Mouse (Mus musculus) forebrain, embryonic 12.5 days (tissue): ENCODE results near the gene Crybg3. TPM values are rescaled to one million over a fixed set of nuclear protein-coding genes. Genes with fewer than 3 reads are reported as not detected.

ENCODE experiments used
- ATAC-seq: fragments of 200-750 bp; cut with Nextera tagmentation; 2 replicates; pipeline ENCODE4 v1.8.0; 2017; ENCODE audit warnings: moderate TSS enrichment; ENCODE audit not compliant: low FRiP score
- H3K27ac ChIP-seq: fragments of 300-500 bp; sonication (generic); 2 replicates; pipeline ENCODE4 v1.5.1; 2016; ENCODE audit warnings: mild to moderate bottlenecking
- H3K27me3 ChIP-seq: fragments of 300-500 bp; sonication (generic); 2 replicates; pipeline ENCODE4 v1.6.1; 2016; ENCODE audit warnings: mild to moderate bottlenecking
- H3K36me3 ChIP-seq: fragments of 300-500 bp; sonication (generic); replicated peaks from 2 replicates; pipeline ENCODE4 v1.6.1; 2016; ENCODE audit warnings: mild to moderate bottlenecking
- H3K4me1 ChIP-seq: fragments of 300-500 bp; sonication (generic); 2 replicates; pipeline ENCODE4 v1.6.1; 2016
- H3K4me2 ChIP-seq: fragments of 300-500 bp; sonication (generic); 2 replicates; pipeline ENCODE4 v1.6.1; 2016; ENCODE audit warnings: mild to moderate bottlenecking, moderate library complexity
- H3K4me3 ChIP-seq: fragments of 300-500 bp; sonication (generic); replicated peaks from 2 replicates; pipeline ENCODE4 v1.5.1; 2016; ENCODE audit warnings: mild to moderate bottlenecking
- H3K9ac ChIP-seq: fragments of 300-500 bp; sonication (generic); 2 replicates; pipeline ENCODE4 v1.6.1; 2016; ENCODE audit warnings: mild to moderate bottlenecking
- H3K9me3 ChIP-seq: fragments of 300-500 bp; sonication (generic); 2 replicates; pipeline ENCODE4 v1.6.1; 2016
- WGBS: fragments of 180-500 bp; shearing (Covaris S2); methylation state at CpG from one replicate; pipeline ENCODE4 v1.1.7; 2016; 5-methylcytosine and 5-hydroxymethylcytosine counted together
- polyA plus RNA-seq: library from polyadenylated mRNA; unstranded; fragments of >200 nt; fragmentation: Nextera tagmentation; extraction: Ambion mirVana; gene quantifications from 2 replicates; pipeline ENCODE4 v1.2.1, GENCODE M21; 2016

Gene Crybg3
- polyA plus RNA-seq, 1 experiment from 2014 or later, result 4.9 TPM

- H3K4me3 ChIP-seq, result no peak overlapping the region
These were observed 83.1 kb downstream of the Crybg3 start for GRCm38 (mm10) chr16:59517447-59518219.

GRCm38 (mm10) chr16:59516965-59517364 is 83.8 kb downstream of the Crybg3 start:
- Histone ChIP-seq H3K4me2 (no peak overlapping the region), H3K36me3 (no peaks in the 10 kb centered on the region)

More at GRCm38 (mm10) chr16:59517447-59518219, 83.1 kb downstream of the Crybg3 start:
- H3K9ac ChIP-seq, result no peak overlapping the region
- no peaks in the 10 kb centered on the region for H3K4me1 ChIP-seq
- no peaks in the 10 kb centered on the region for H3K9me3 ChIP-seq
- H3K36me3 ChIP-seq, result no peaks in the 10 kb centered on the region
- ATAC-seq, result no peak
- H3K27me3 ChIP-seq, result no peaks in the 10 kb centered on the region
- WGBS, result 76% methylated on average over 15 of the region's 15 CpGs
- H3K27ac ChIP-seq, result no peak overlapping the region
- H3K4me2 ChIP-seq, result no peak overlapping the region

GRCm38 (mm10) chr16:59515169-59515568 is 85.6 kb downstream of the Crybg3 start:
- no peak overlapping the region for H3K9ac ChIP-seq
- no peaks in the 10 kb centered on the region for H3K36me3 ChIP-seq
- ATAC-seq, result no peak
- WGBS, result 95% methylated on average over 5 of the region's 5 CpGs
- H3K27me3 ChIP-seq, result no peaks in the 10 kb centered on the region
- no peaks in the 10 kb centered on the region for H3K9me3 ChIP-seq
- no peak overlapping the region for H3K4me3 ChIP-seq
- no peak overlapping the region for H3K4me2 ChIP-seq
- no peaks in the 10 kb centered on the region for H3K4me1 ChIP-seq
- no peak overlapping the region for H3K27ac ChIP-seq

More at GRCm38 (mm10) chr16:59516965-59517364, 83.8 kb downstream of the Crybg3 start:
- Histone ChIP-seq H3K27me3 (no peaks in the 10 kb centered on the region), H3K9ac (no peak overlapping the region), H3K4me3 (no peak overlapping the region), H3K27ac (no peak overlapping the region), H3K4me1 (no peaks in the 10 kb centered on the region), H3K9me3 (no peaks in the 10 kb centered on the region)
- WGBS, result 92% methylated on average over 10 of the region's 10 CpGs
- no peak for ATAC-seq

GRCm38 (mm10) chr16:59509830-59510229 is 90.9 kb downstream of the Crybg3 start:
- H3K27ac ChIP-seq, result no peak overlapping the region
- H3K9ac ChIP-seq, result no peak overlapping the region
- no peaks in the 10 kb centered on the region for H3K27me3 ChIP-seq
- H3K4me3 ChIP-seq, result no peak overlapping the region
- no peaks in the 10 kb centered on the region for H3K4me1 ChIP-seq
- H3K9me3 ChIP-seq, result no peaks in the 10 kb centered on the region
- no peaks in the 10 kb centered on the region for H3K36me3 ChIP-seq
- no peak for ATAC-seq
- H3K4me2 ChIP-seq, result no peak overlapping the region
- 88% methylated on average over 5 of the region's 5 CpGs for WGBS

- H3K4me1 ChIP-seq, result no peaks in the 10 kb centered on the region
- no peak overlapping the region for H3K9ac ChIP-seq
- no peak overlapping the region for H3K4me2 ChIP-seq
- ATAC-seq, result no peak
- H3K9me3 ChIP-seq, result no peaks in the 10 kb centered on the region
- no peaks in the 10 kb centered on the region for H3K27me3 ChIP-seq
- H3K36me3 ChIP-seq, result peaks cover under 1% of the 10 kb centered on the region; the same call in 1 of the 2 replicates
- WGBS, result 91% methylated on average over 3 of the region's 3 CpGs
- no peak overlapping the region for H3K4me3 ChIP-seq
- H3K27ac ChIP-seq, result no peak overlapping the region
These were observed 101.6 kb downstream of the Crybg3 start for GRCm38 (mm10) chr16:59499180-59499579.

GRCm38 (mm10) chr16:59497947-59498346 is 102.8 kb downstream of the Crybg3 start:
- H3K4me3 ChIP-seq, result no peak overlapping the region
- H3K27ac ChIP-seq, result no peak overlapping the region
- H3K4me1 ChIP-seq, result no peaks in the 10 kb centered on the region
- 79% methylated on average over 1 of the region's 1 CpGs for WGBS
- no peak overlapping the region for H3K4me2 ChIP-seq
- no peaks in the 10 kb centered on the region for H3K9me3 ChIP-seq
- no peak overlapping the region for H3K9ac ChIP-seq
- no peak for ATAC-seq
- H3K27me3 ChIP-seq, result no peaks in the 10 kb centered on the region
- H3K36me3 ChIP-seq, result peaks cover 11% of the 10 kb centered on the region

- no peak overlapping the region for H3K9ac ChIP-seq
- no peak overlapping the region for H3K4me2 ChIP-seq
- WGBS, result 90% methylated on average over 14 of the region's 14 CpGs
- no peak overlapping the region for H3K27ac ChIP-seq
- no peaks in the 10 kb centered on the region for H3K9me3 ChIP-seq
- peaks cover 33% of the 10 kb centered on the region for H3K36me3 ChIP-seq
- H3K27me3 ChIP-seq, result no peaks in the 10 kb centered on the region
- no peak for ATAC-seq
- no peaks in the 10 kb centered on the region for H3K4me1 ChIP-seq
- no peak overlapping the region for H3K4me3 ChIP-seq
These were observed 107.6 kb downstream of the Crybg3 start for GRCm38 (mm10) chr16:59493199-59493598.

GRCm38 (mm10) chr16:59487975-59488548 is 112.7 kb downstream of the Crybg3 start:
- 94% methylated on average over 9 of the region's 9 CpGs for WGBS
- Histone ChIP-seq H3K27me3 (no peaks in the 10 kb centered on the region), H3K4me3 (no peak overlapping the region), H3K4me1 (no peaks in the 10 kb centered on the region), H3K4me2 (no peak overlapping the region), H3K9ac (no peak overlapping the region), H3K27ac (no peak overlapping the region), H3K9me3 (no peaks in the 10 kb centered on the region), H3K36me3 (peaks cover 41% of the 10 kb centered on the region)
- no peak for ATAC-seq

GRCm38 (mm10) chr16:59487239-59487638 is 113.5 kb downstream of the Crybg3 start:
- H3K27me3 ChIP-seq, result no peaks in the 10 kb centered on the region
- no peaks in the 10 kb centered on the region for H3K9me3 ChIP-seq
- ATAC-seq, result no peak
- H3K36me3 ChIP-seq, result peaks cover 44% of the 10 kb centered on the region
- no peak overlapping the region for H3K27ac ChIP-seq
- 96% methylated on average over 7 of the region's 7 CpGs for WGBS
- no peak overlapping the region for H3K9ac ChIP-seq
- H3K4me3 ChIP-seq, result no peak overlapping the region
- no peak overlapping the region for H3K4me2 ChIP-seq
- H3K4me1 ChIP-seq, result no peaks in the 10 kb centered on the region

- Histone ChIP-seq H3K9me3 (no peaks in the 10 kb centered on the region), H3K27ac (no peak overlapping the region), H3K9ac (no peak overlapping the region), H3K4me2 (no peak overlapping the region), H3K36me3 (peaks cover 9% of the 10 kb centered on the region), H3K4me1 (no peaks in the 10 kb centered on the region), H3K4me3 (no peak overlapping the region), H3K27me3 (no peaks in the 10 kb centered on the region)
- WGBS, result 92% methylated on average over 3 of the region's 3 CpGs
- no peak for ATAC-seq
These were observed 122.8 kb downstream of the Crybg3 start for GRCm38 (mm10) chr16:59477955-59478354.

GRCm38 (mm10) chr16:59474788-59475187 is 126.0 kb downstream of the Crybg3 start:
- no peak for ATAC-seq
- Histone ChIP-seq H3K9me3 (no peaks in the 10 kb centered on the region), H3K4me1 (peaks cover 3% of the 10 kb centered on the region; the same call in 1 of the 2 replicates), H3K4me3 (no peak overlapping the region), H3K9ac (no peak overlapping the region), H3K36me3 (no peaks in the 10 kb centered on the region; the same call in 1 of the 2 replicates), H3K4me2 (no peak overlapping the region), H3K27ac (no peak overlapping the region), H3K27me3 (no peaks in the 10 kb centered on the region)
- 22% methylated on average over 1 of the region's 1 CpGs for WGBS

- Histone ChIP-seq H3K36me3 (no peaks in the 10 kb centered on the region; the same call in 1 of the 2 replicates), H3K9ac (peak overlapping the region; percentile 59), H3K27me3 (no peaks in the 10 kb centered on the region), H3K27ac (no peak overlapping the region), H3K4me1 (peaks cover 3% of the 10 kb centered on the region; the same call in 1 of the 2 replicates), H3K4me2 (peak overlapping the region; percentile 76), H3K9me3 (no peaks in the 10 kb centered on the region), H3K4me3 (peak overlapping the region; percentile 65)
- ATAC-seq, result no peak
- WGBS, result 55% methylated on average over 6 of the region's 6 CpGs
These were observed 128.2 kb downstream of the Crybg3 start for GRCm38 (mm10) chr16:59472546-59472945.
